Mouse (Mus musculus): ENCODE measurements around the gene Gna15. TPM values are rescaled to one million over a fixed set of nuclear protein-coding genes. Genes with fewer than 3 reads are reported as not detected.

Gna15 gene
- total and polyA plus RNA-seq, 3 experiments, result 23.0 to 142 (median 33.0) TPM

DNA sequence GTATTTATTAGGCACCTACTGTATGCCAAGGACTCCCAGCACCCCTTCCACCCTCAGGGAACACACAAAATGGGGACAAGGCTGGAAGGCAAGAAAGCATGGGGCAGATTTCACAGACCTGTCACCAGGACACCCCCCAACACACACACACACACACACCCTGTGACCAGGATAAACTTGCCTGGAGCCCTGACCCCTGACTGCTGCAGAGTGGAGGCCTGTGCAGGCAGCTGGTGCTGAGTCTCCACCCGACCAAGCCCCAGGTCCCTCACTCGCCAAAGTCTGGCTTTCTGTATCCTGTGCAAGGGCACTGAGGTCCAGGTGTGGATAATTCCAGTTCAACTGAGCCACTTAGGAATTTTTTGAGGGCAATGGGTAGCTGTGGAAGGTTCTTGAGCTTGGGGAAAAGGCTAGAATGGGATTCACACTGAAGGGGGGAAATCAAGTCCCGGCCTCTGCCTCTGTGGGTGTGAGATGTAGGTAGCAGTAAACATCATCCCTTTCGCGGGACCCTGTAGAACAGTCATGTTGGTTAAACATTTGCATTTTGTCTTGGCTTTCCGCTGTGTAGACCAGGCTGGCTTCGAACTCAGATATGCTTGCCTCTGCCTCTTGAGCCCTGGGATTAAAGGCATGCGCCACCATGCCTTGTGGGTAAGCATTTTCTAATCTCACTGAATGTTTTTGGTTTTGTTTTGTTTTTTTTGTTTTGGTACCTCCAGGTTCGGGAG lies 45.6 kb upstream of the Gna15 start:
- H3K9ac ChIP-seq (ENCODE audit: control insufficient read depth, low read depth, low read length, poor library complexity, severe bottlenecking), result no peak overlapping the region
- TF ChIP-seq UBTF (IDR thresholded peaks at IDR 0.05; ENCODE audit: borderline replicate concordance, insufficient read depth, low read depth, low read length) (no peak), ZC3H11A (IDR thresholded peaks at IDR 0.05; ENCODE audit: low read depth, low read length) (no peak), JUND (IDR thresholded peaks at IDR 0.05; ENCODE audit: low read depth, low read length) (no peak), MAFK (IDR thresholded peaks at IDR 0.05; ENCODE audit: borderline replicate concordance, low read depth, low read length) (no peak), MYB (IDR thresholded peaks at IDR 0.05; ENCODE audit: low read depth, low read length) (no peak), MAX (IDR thresholded peaks at IDR 0.05; ENCODE audit: low read length) (no peak), ZKSCAN1 (IDR thresholded peaks at IDR 0.05; ENCODE audit: low read depth, low read length) (no peak), CHD1 (IDR thresholded peaks at IDR 0.05; ENCODE audit: low read depth, low read length) (no peak), BHLHE40 (IDR thresholded peaks at IDR 0.05; ENCODE audit: borderline replicate concordance, low read depth, low read length) (no peak), NELFE (IDR thresholded peaks at IDR 0.05; ENCODE audit: low read depth, low read length) (no peak), POLR2AphosphoS5 (IDR thresholded peaks at IDR 0.05; ENCODE audit: borderline replicate concordance, low read depth, low read length) (no peak), GATA1 (IDR thresholded peaks at IDR 0.05; ENCODE audit: low read depth, low read length) (no peak), TAL1 (IDR thresholded peaks at IDR 0.05; ENCODE audit: low read length) (no peak), SIN3A (IDR thresholded peaks at IDR 0.05; ENCODE audit: low read length) (no peak), SMC3 (IDR thresholded peaks at IDR 0.05; ENCODE audit: low read depth, low read length) (no peak), HCFC1 (IDR thresholded peaks at IDR 0.05; ENCODE audit: low read depth, low read length) (no peak), RAD21 (IDR thresholded peaks at IDR 0.05; ENCODE audit: low read depth, low read length) (no peak)

DNA sequence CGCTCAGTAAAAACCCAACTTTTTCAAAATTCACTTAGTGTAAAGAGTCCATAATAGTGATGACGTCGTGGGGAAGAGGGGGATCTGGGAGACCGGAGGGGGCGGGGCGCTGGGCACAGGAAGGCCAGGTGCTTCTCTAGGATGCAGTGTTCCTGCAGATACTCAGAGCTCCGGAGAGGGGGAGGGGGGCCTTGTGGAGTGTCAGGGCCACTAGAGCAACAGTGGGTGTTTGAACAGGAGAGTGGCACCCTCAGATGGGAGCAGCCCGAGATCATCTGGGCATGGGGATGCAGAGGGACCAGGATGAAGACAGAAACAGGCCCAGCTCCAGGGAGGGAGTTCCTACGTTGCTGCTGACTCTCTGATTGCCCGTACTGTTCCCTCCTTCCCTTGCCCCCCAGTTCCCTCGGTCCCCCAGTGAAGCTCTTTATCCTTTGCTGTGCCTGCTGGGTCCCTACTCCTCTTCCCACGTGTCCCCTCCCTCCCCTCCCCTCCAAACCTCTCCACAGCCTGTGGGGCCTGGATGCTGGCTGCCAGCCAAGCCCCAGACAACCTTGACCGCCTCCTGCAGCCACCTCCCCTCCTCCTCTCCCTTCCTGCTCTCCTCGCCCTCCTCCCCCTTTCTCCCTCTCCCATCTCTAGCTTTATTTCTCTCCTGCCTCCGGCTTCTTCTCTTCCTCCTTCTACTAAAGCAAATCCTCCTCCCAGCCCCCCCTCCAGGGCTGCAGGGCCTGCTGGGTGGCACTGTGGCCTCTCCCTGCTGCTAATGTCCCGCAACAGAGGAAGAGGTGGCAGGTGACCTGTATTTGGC lies 44.6 kb upstream of the Gna15 start:
- TF ChIP-seq HCFC1 (IDR thresholded peaks at IDR 0.05; ENCODE audit: low read depth, low read length) (no peak), JUND (IDR thresholded peaks at IDR 0.05; ENCODE audit: low read depth, low read length) (no peak), EP300 (IDR thresholded peaks at IDR 0.05; ENCODE audit: low read depth in 1 of 2, low read length in 2 of 2) (no peak), NELFE (IDR thresholded peaks at IDR 0.05; ENCODE audit: low read depth, low read length) (no peak), MXI1 (IDR thresholded peaks at IDR 0.05; ENCODE audit: low read depth, low read length) (no peak), MAZ (IDR thresholded peaks at IDR 0.05; ENCODE audit: low read depth, low read length) (no peak), MAFK (IDR thresholded peaks at IDR 0.05; ENCODE audit: borderline replicate concordance, low read depth, low read length) (no peak), MYB (IDR thresholded peaks at IDR 0.05; ENCODE audit: low read depth, low read length) (no peak), GABPA (IDR thresholded peaks at IDR 0.05; ENCODE audit: low read depth, low read length) (no peak)
- H3K4me1 ChIP-seq (ENCODE audit: control insufficient read depth in 1 of 2, insufficient read depth in 2 of 2, low read length in 2 of 2), result peaks cover 3 to 14% of the 10 kb centered on the region in 2 experiments; a peak in 3 of 4 replicates
- DNase-seq (ENCODE audit: low read depth, low spot score), result no peak
- no peaks in the 10 kb centered on the region for H3K9me3 ChIP-seq (replicated peaks; ENCODE audit: insufficient read depth, low read length)
- H3K27me3 ChIP-seq (ENCODE audit: control insufficient read depth in 1 of 2, insufficient read depth in 2 of 2, low read length in 2 of 2), result no peaks in the 10 kb centered on the region
- no peak overlapping the region for H3K9ac ChIP-seq (ENCODE audit: control insufficient read depth, low read depth, low read length, poor library complexity, severe bottlenecking)
- H3K27ac ChIP-seq (ENCODE audit: control insufficient read depth, low read depth, low read length), result no peak overlapping the region
- no peak overlapping the region for H3K4me3 ChIP-seq (ENCODE audit: control insufficient read depth in 1 of 2, insufficient read depth in 1 of 2, low read depth in 2 of 2, low read length in 2 of 2)
- H3K36me3 ChIP-seq (ENCODE audit: control insufficient read depth in 1 of 2, insufficient read depth in 2 of 2, low read length in 2 of 2), result peaks cover 0 to 7% of the 10 kb centered on the region in 2 experiments; a peak in 2 of 4 replicates
- no peaks in the 10 kb centered on the region; the same call in 1 of the 2 replicates for H3K79me2 ChIP-seq (ENCODE audit: control insufficient read depth, insufficient read depth, low read length, poor library complexity)

More for the DNA sequence above, 45.6 kb upstream of the Gna15 start:
- H3K27ac ChIP-seq (ENCODE audit: control insufficient read depth, low read depth, low read length), result no peak overlapping the region
- H3K4me3 ChIP-seq (ENCODE audit: control insufficient read depth in 1 of 2, insufficient read depth in 1 of 2, low read depth in 2 of 2, low read length in 2 of 2), result no peak overlapping the region
- no peaks in the 10 kb centered on the region for H3K27me3 ChIP-seq (ENCODE audit: control insufficient read depth in 1 of 2, insufficient read depth in 2 of 2, low read length in 2 of 2)
- DNase-seq (ENCODE audit: low read depth, low spot score), result no peak
- H3K36me3 ChIP-seq (ENCODE audit: control insufficient read depth in 1 of 2, insufficient read depth in 2 of 2, low read length in 2 of 2), result peaks cover 0 to 10% of the 10 kb centered on the region in 2 experiments; a peak in 2 of 4 replicates
- peaks cover 3 to 22% of the 10 kb centered on the region in 2 experiments; a peak in 3 of 4 replicates for H3K4me1 ChIP-seq (ENCODE audit: control insufficient read depth in 1 of 2, insufficient read depth in 2 of 2, low read length in 2 of 2)
- H3K9me3 ChIP-seq (replicated peaks; ENCODE audit: insufficient read depth, low read length), result no peaks in the 10 kb centered on the region
- H3K79me2 ChIP-seq (ENCODE audit: control insufficient read depth, insufficient read depth, low read length, poor library complexity), result no peaks in the 10 kb centered on the region; the same call in 1 of the 2 replicates

All from MEL (cell line).